Mouse (Mus musculus) embryonic fibroblast, embryonic 13.5 days (primary cell): ENCODE data around the gene Eid1. TPM values are rescaled to one million over a fixed set of nuclear protein-coding genes. Genes with fewer than 3 reads are reported as not detected.

ENCODE experiments used
- H3K27ac ChIP-seq: 2 replicates; pipeline ENCODE4 v1.5.1; 2012; ENCODE audit warnings: low read length, control low read depth, inconsistent platforms; ENCODE audit not compliant: insufficient read depth
- H3K4me1 ChIP-seq: 2 replicates; pipeline ENCODE4 v1.6.1; 2011; ENCODE audit warnings: low read length; ENCODE audit not compliant: control insufficient read depth, insufficient read depth
- H3K4me3 ChIP-seq: 2 replicates; pipeline ENCODE4 v1.5.1; 2011; ENCODE audit warnings: mild to moderate bottlenecking, control low read depth, low read length; ENCODE audit not compliant: insufficient read depth
- CTCF ChIP-seq: IDR thresholded peaks from 2 replicates; pipeline ENCODE4 v1.5.1; 2011; ENCODE audit warnings: mild to moderate bottlenecking, control low read depth, low read length, moderate library complexity, borderline replicate concordance; ENCODE audit not compliant: insufficient read depth
- POLR2A ChIP-seq: IDR thresholded peaks from 2 replicates; pipeline ENCODE4 v1.6.1; 2011; ENCODE audit warnings: low read depth, mild to moderate bottlenecking, control low read depth, low read length, moderate library complexity
- polyA plus RNA-seq: library from polyadenylated mRNA; stranded (reverse); fragments of >200 nt; gene quantifications from 2 replicates; pipeline ENCODE4 v1.2.4, GENCODE M21; 2011; ENCODE audit warnings: low read depth; ENCODE audit not compliant: missing spikeins, insufficient read length

Gene Eid1
- polyA plus RNA-seq, 1 experiment, result 131 TPM

DNA sequence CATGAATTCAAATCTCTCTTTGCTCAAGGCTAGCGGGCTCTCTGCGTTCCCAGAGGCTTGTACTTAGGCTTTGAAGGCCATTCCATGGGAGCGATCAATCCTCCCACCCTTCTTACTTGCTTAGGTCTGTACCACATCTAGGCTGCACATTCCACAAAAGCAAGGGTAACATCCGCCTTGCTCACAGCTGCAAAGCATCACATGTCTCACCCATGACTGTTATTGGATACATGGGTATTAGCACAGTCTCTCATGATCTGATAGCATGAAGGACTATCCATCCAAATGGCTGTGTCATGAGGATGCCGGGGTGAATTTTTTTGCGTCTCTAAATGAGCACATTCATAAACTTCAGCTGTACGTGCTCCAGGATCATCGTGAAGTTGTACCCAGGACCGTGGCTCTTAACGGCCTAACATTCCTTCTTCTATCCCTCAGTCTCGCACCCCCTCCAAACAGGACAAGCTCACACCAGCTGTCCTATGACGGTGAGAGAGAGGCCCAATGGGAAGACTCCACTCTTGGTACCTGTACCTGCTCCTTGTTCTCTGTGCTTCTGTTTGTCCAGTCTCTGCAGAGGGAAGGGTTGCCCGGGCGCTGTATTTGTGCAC, 22.0 kb upstream of the Eid1 start:
- Histone ChIP-seq H3K4me3 (no peak overlapping the region), H3K27ac (no peak overlapping the region), H3K4me1 (no peaks in the 10 kb centered on the region)
- TF ChIP-seq CTCF (no peak), POLR2A (no peak)

- TF ChIP-seq CTCF, result no peak
- TF ChIP-seq POLR2A, result no peak
- Histone ChIP-seq H3K4me3 (no peak overlapping the region), H3K27ac (no peak overlapping the region), H3K4me1 (no peaks in the 10 kb centered on the region)
Measured at GRCm38 (mm10) chr2:125651563-125651962, 21.3 kb upstream of the Eid1 start.

- H3K4me1 ChIP-seq, result no peaks in the 10 kb centered on the region
- H3K27ac ChIP-seq, result no peak overlapping the region
- no peak overlapping the region for H3K4me3 ChIP-seq
- no peak for TF ChIP-seq CTCF
Measured at GRCm38 (mm10) chr2:125653286-125653685, 19.6 kb upstream of the Eid1 start.

- Histone ChIP-seq H3K27ac (no peak overlapping the region), H3K4me1 (no peaks in the 10 kb centered on the region), H3K4me3 (no peak overlapping the region)
- TF ChIP-seq CTCF (no peak), POLR2A (no peak)
Measured at GRCm38 (mm10) chr2:125655391-125655790, 17.5 kb upstream of the Eid1 start.

DNA sequence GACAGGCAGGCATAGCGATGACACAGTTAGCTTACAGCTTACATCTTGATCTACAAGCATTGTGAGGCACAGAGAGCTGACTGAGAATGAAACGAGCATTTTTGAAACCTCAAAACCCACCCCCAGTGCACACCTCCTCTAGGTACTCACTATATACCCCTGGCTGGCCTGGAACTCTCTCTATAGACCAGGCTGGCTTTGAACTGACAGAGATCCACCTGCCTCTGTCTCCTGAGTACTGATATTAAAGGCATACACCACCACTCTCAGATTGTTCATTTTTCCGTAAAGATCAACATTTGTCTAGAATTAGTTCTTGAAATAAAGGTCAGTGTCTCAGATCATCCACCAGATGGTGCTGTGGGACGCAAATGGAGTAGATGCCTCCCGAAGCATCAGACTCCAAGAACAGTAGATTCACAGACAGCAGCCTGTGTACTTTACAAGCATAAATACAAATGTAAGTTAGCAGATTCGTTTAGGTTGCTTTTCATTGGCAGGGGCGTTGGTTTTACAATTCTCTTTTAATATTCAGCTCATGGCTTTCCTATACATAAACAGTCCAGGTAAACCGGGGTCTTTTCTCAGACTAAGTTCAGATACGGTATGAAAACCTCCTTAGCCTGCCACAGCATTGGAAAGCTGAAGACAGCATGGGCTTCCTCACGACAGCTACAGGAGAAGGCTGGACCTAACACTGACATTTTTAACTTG, 12.9 kb upstream of the Eid1 start:
- no peak overlapping the region for H3K4me3 ChIP-seq
- TF ChIP-seq CTCF (peak; percentile 60; the same call in 1 of the 2 replicates), POLR2A (no peak)
- H3K4me1 ChIP-seq, result peaks cover under 1% of the 10 kb centered on the region; the same call in 1 of the 2 replicates
- H3K27ac ChIP-seq, result no peak overlapping the region

GRCm38 (mm10) chr2:125660537-125661130, 12.3 kb upstream of the Eid1 start:
- TF ChIP-seq CTCF (no peak), POLR2A (no peak)
- H3K4me3 ChIP-seq, result no peak overlapping the region
- peaks cover 6% of the 10 kb centered on the region; the same call in 1 of the 2 replicates for H3K4me1 ChIP-seq
- H3K27ac ChIP-seq, result no peak overlapping the region

DNA sequence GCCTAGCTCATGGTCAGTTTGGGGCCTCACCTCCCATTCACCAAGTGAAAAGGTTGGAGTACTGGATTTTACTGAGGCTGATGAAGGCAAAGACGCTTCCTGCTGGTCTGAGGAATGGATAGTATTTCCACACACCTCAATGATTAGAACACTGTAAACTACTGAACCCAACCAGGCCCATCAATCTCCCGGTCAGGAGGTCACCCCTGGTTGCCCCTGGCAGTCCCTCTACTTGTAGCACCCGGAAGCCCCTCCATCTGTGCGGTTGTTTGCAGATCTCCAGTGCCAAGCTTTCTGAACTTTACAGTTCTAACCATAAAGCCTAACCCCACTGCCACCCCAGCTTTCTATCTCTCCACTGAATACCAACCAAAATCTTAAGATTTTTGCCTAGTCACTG, 11.7 kb upstream of the Eid1 start:
- no peak overlapping the region for H3K27ac ChIP-seq
- TF ChIP-seq POLR2A (no peak), CTCF (no peak)
- no peak overlapping the region for H3K4me3 ChIP-seq

DNA sequence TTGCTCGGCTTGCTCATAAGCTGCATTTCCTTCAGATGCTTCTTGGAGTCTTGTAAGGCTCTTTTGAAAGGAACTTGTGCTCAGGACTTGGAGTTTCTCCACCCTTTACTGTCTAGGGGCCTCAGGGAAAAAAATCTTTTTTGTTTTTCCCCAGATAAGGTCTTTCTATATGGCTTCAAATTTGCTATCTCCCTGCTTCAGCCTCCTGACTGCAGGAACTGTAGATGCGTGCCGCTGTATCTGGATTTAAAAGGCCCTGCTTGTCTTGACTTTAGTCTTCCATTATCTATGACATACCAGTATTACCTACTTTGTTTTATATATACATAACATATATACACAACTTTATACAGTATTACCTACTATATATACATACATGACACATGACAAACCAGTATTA, 10.4 kb upstream of the Eid1 start:
- Histone ChIP-seq H3K27ac (no peak overlapping the region), H3K4me3 (no peak overlapping the region), H3K4me1 (peaks cover 9% of the 10 kb centered on the region)
- TF ChIP-seq POLR2A (no peak), CTCF (no peak)

More for the DNA sequence above, 11.7 kb upstream of the Eid1 start:
- H3K4me1 ChIP-seq, result peaks cover 6% of the 10 kb centered on the region; the same call in 1 of the 2 replicates

DNA sequence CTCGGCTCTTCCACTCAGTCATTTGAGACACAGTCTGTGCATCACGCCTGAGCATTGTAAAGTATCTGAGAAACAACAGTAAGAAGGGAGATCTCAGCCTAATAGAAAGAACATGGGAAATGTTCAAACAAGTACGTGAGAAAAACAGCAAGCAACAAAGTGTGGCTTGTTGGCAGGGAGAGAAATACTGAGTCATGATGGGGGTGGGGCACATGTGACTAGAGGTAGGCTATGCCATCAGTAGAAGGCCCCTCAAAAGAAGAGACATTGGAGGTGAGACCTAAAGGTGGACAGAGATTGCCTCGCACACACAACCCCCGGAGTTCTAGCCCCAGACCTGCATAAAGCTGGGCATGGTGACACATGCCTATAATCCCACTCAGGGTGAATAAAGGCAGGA, 7.7 kb upstream of the Eid1 start:
- H3K4me1 ChIP-seq, result peaks cover 12% of the 10 kb centered on the region
- H3K4me3 ChIP-seq, result no peak overlapping the region
- no peak for TF ChIP-seq POLR2A
- no peak for TF ChIP-seq CTCF
- H3K27ac ChIP-seq, result no peak overlapping the region

- no peak overlapping the region for H3K27ac ChIP-seq
- TF ChIP-seq POLR2A (no peak), CTCF (no peak)
- peaks cover 12% of the 10 kb centered on the region for H3K4me1 ChIP-seq
- H3K4me3 ChIP-seq, result no peak overlapping the region
Measured at GRCm38 (mm10) chr2:125665909-125666308, 7.0 kb upstream of the Eid1 start.
